Comparison of ENCODE assay signal across 14 mouse cellular contexts in genomic region chr11:44539291-44539930, GRCm38 (mm10). TPM values are rescaled to one million over a fixed set of nuclear protein-coding genes. Genes with fewer than 3 reads are reported as not detected.
DNase-seq lines count a peak whose midpoint lies in the region; ATAC-seq and TF ChIP-seq lines count a peak whose summit lies in the region.
"Had no signal": no experiment of that assay in that cellular context is flagged by ENCODE, and none has a peak within 500 bp of the region (broad histone marks: within the 10 kb centered on the region; RNA-seq: fewer than 3 reads in every experiment).

No protein-coding gene starts in this region.

- no peak overlapping the region for H3K27ac ChIP-seq in forebrain, embryonic 14.5 days (ENCODE audit: low read depth, low read length)
- H3K27ac ChIP-seq in forebrain, embryonic 11.5 days (ENCODE audit: low read depth, low read length) = no peak overlapping the region
- H3K27ac ChIP-seq in midbrain, embryonic 14.5 days (replicated peaks; ENCODE audit: low read depth, low read length) = no peak overlapping the region
- H3K27ac ChIP-seq in midbrain, embryonic 11.5 days (ENCODE audit: low read depth, low read length) = no peak overlapping the region
- H3K27ac ChIP-seq in small intestine, adult 2 months (ENCODE audit: insufficient read depth, low read depth, low read length) = peak overlapping the region; percentile 69
- H3K27ac ChIP-seq: forebrain, embryonic 15.5 days had no signal

- no peaks in the 10 kb centered on the region for H3K27me3 ChIP-seq in forebrain, embryonic 14.5 days (replicated peaks; ENCODE audit: control insufficient read depth, insufficient read depth, low read length)
- H3K27me3 ChIP-seq in forebrain, embryonic 11.5 days (ENCODE audit: control insufficient read depth, insufficient read depth, low read length) = no peaks in the 10 kb centered on the region
- no peaks in the 10 kb centered on the region for H3K27me3 ChIP-seq in midbrain, embryonic 14.5 days (ENCODE audit: control insufficient read depth, insufficient read depth, low read length)
- no peaks in the 10 kb centered on the region for H3K27me3 ChIP-seq in midbrain, embryonic 11.5 days (ENCODE audit: control insufficient read depth, insufficient read depth, low read length)
- H3K27me3 ChIP-seq in small intestine, adult 2 months (ENCODE audit: control insufficient read depth, insufficient read depth, low read length) = no peaks in the 10 kb centered on the region
- H3K27me3 ChIP-seq: forebrain, embryonic 15.5 days; Patski had no signal

- WGBS in forebrain, embryonic 14.5 days = 42% methylated on average over 10 of the region's 10 CpGs
- 68% methylated on average over 10 of the region's 10 CpGs for WGBS in forebrain, embryonic 11.5 days
- WGBS in midbrain, embryonic 14.5 days = 72% methylated on average over 10 of the region's 10 CpGs
- WGBS in midbrain, embryonic 11.5 days = 80% methylated on average over 10 of the region's 10 CpGs
- 79% methylated on average over 10 of the region's 10 CpGs for WGBS in small intestine, adult 2 months

- ATAC-seq in forebrain, embryonic 14.5 days = no peak
- no peak for ATAC-seq in forebrain, embryonic 11.5 days (replicated peaks; ENCODE audit: low FRiP score)
- ATAC-seq in midbrain, embryonic 14.5 days (ENCODE audit: low FRiP score, low TSS enrichment) = no peak
- ATAC-seq in midbrain, embryonic 11.5 days (ENCODE audit: low FRiP score) = no peak
- ATAC-seq: forebrain, embryonic 15.5 days; hindbrain, embryonic 16.5 days; Patski had no signal

- no peak overlapping the region for H3K4me2 ChIP-seq in forebrain, embryonic 14.5 days (ENCODE audit: low read length)
- H3K4me2 ChIP-seq in forebrain, embryonic 11.5 days (ENCODE audit: low read depth, low read length, severe bottlenecking) = no peak overlapping the region
- H3K4me2 ChIP-seq in midbrain, embryonic 14.5 days (ENCODE audit: low read length) = no peak overlapping the region
- no peak overlapping the region for H3K4me2 ChIP-seq in midbrain, embryonic 11.5 days
- H3K4me2 ChIP-seq: forebrain, embryonic 15.5 days had no signal

- DNase-seq in forebrain, embryonic 14.5 days (ENCODE audit: low spot score) = peak; percentile 25
- DNase-seq in forebrain, embryonic 11.5 days (ENCODE audit: low spot score) = no peak
- peak; percentile 23 for DNase-seq in midbrain, embryonic 14.5 days
- DNase-seq in midbrain, embryonic 11.5 days (ENCODE audit: low spot score, missing footprints) = no peak
- peak; percentile 53 for DNase-seq in induced T-regulatory cell, adult 2 months (ENCODE audit: low read depth)
- DNase-seq in B cell, adult 2 months = no peak
- DNase-seq in thymus, postnatal 14 days = no peak
- DNase-seq: adrenal gland, postnatal 25 days; cerebellum, adult 9-10 months; kidney, postnatal 10 days had no signal

- TF ChIP-seq CTCF in small intestine, adult 2 months (IDR thresholded peaks at IDR 0.05; ENCODE audit: extremely low read depth, insufficient read length, insufficient replicate concordance, low read depth, low read length) = no peak

- H3K36me3 ChIP-seq in forebrain, embryonic 14.5 days (ENCODE audit: control insufficient read depth, insufficient read depth, low read length) = peaks cover 55% of the 10 kb centered on the region
- no peaks in the 10 kb centered on the region; the same call in 1 of the 2 replicates for H3K36me3 ChIP-seq in forebrain, embryonic 11.5 days (ENCODE audit: control insufficient read depth, insufficient read depth, low read length)
- peaks cover 48% of the 10 kb centered on the region for H3K36me3 ChIP-seq in midbrain, embryonic 14.5 days (ENCODE audit: control insufficient read depth, insufficient read depth, low read length)
- peaks cover 1% of the 10 kb centered on the region; the same call in 1 of the 2 replicates for H3K36me3 ChIP-seq in midbrain, embryonic 11.5 days (ENCODE audit: control insufficient read depth, insufficient read depth, low read length)
- H3K36me3 ChIP-seq in small intestine, adult 2 months (ENCODE audit: control insufficient read depth, insufficient read depth, low read length) = peaks cover 10% of the 10 kb centered on the region

- H3K4me3 ChIP-seq in forebrain, embryonic 14.5 days (ENCODE audit: low read depth, low read length) = no peak overlapping the region
- no peak overlapping the region for H3K4me3 ChIP-seq in forebrain, embryonic 11.5 days (ENCODE audit: low read depth, low read length)
- no peak overlapping the region for H3K4me3 ChIP-seq in midbrain, embryonic 14.5 days (replicated peaks; ENCODE audit: low read depth, low read length)
- no peak overlapping the region for H3K4me3 ChIP-seq in midbrain, embryonic 11.5 days (ENCODE audit: low read depth, low read length)
- H3K4me3 ChIP-seq in small intestine, adult 2 months (ENCODE audit: low read depth, low read length) = no peak overlapping the region
- H3K4me3 ChIP-seq: forebrain, embryonic 15.5 days had no signal

- TF ChIP-seq POLR2A in small intestine, adult 2 months (IDR thresholded peaks at IDR 0.05; ENCODE audit: low read depth, low read length) = no peak

- no peaks in the 10 kb centered on the region for H3K4me1 ChIP-seq in forebrain, embryonic 14.5 days (ENCODE audit: control insufficient read depth, insufficient read depth, low read length)
- no peaks in the 10 kb centered on the region for H3K4me1 ChIP-seq in forebrain, embryonic 11.5 days (replicated peaks; ENCODE audit: control insufficient read depth, insufficient read depth, low read length)
- no peaks in the 10 kb centered on the region for H3K4me1 ChIP-seq in midbrain, embryonic 14.5 days (ENCODE audit: control insufficient read depth, insufficient read depth, low read length)
- no peaks in the 10 kb centered on the region for H3K4me1 ChIP-seq in midbrain, embryonic 11.5 days (ENCODE audit: control insufficient read depth, insufficient read depth, low read length)
- H3K4me1 ChIP-seq in small intestine, adult 2 months (ENCODE audit: control insufficient read depth, insufficient read depth, insufficient read length, low read length) = peaks cover 3% of the 10 kb centered on the region
- H3K4me1 ChIP-seq: forebrain, embryonic 15.5 days had no signal

- no peaks in the 10 kb centered on the region for H3K9me3 ChIP-seq in forebrain, embryonic 14.5 days (replicated peaks; ENCODE audit: control insufficient read depth, low read length)
- H3K9me3 ChIP-seq in forebrain, embryonic 11.5 days (ENCODE audit: control insufficient read depth, low read length) = no peaks in the 10 kb centered on the region
- H3K9me3 ChIP-seq in midbrain, embryonic 14.5 days (ENCODE audit: control insufficient read depth, low read length) = no peaks in the 10 kb centered on the region
- H3K9me3 ChIP-seq in midbrain, embryonic 11.5 days (ENCODE audit: control insufficient read depth, low read length) = no peaks in the 10 kb centered on the region
- H3K9me3 ChIP-seq: forebrain, embryonic 15.5 days had no signal

- H3K9ac ChIP-seq in forebrain, embryonic 14.5 days (ENCODE audit: low read length) = no peak overlapping the region
- no peak overlapping the region for H3K9ac ChIP-seq in forebrain, embryonic 11.5 days (ENCODE audit: low read length)
- no peak overlapping the region for H3K9ac ChIP-seq in midbrain, embryonic 14.5 days (replicated peaks; ENCODE audit: low read length)
- no peak overlapping the region for H3K9ac ChIP-seq in midbrain, embryonic 11.5 days (ENCODE audit: low read length)
- H3K9ac ChIP-seq: forebrain, embryonic 15.5 days had no signal

RNA-seq across cellular contexts. Expression of gene Rnf145, which starts 20.6 kb away (rescaled TPM):
- 92.6 and 102 TPM in 2 replicates for polyA plus RNA-seq in forebrain, embryonic 14.5 days (2014; fragmentation: Nextera tagmentation; extraction: Ambion mirVana)
- polyA plus RNA-seq in forebrain, embryonic 11.5 days (2014; fragmentation: Nextera tagmentation; extraction: Ambion mirVana) = 123 and 124 TPM in 2 replicates
- polyA plus RNA-seq in midbrain, embryonic 14.5 days (2014; fragmentation: Nextera tagmentation; extraction: Ambion mirVana) = 127 and 134 TPM in 2 replicates
- 150 and 154 TPM in 2 replicates for polyA plus RNA-seq in midbrain, embryonic 11.5 days (2014; fragmentation: Nextera tagmentation; extraction: Ambion mirVana)
- 41.3 and 56.0 TPM in 2 replicates for polyA plus RNA-seq in small intestine, adult 2 months (2012; rRNA removed)

Comparison
In these comparisons a context has a peak if more than half of its experiments do, and no peak if none do; other contexts are left out.
1. DNase-seq: peak in forebrain, embryonic 14.5 days (single experiment), midbrain, embryonic 14.5 days (single experiment) and induced T-regulatory cell, adult 2 months (single experiment); none in forebrain, embryonic 11.5 days (single experiment), midbrain, embryonic 11.5 days (single experiment), B cell, adult 2 months (0 of 2) and thymus, postnatal 14 days (single experiment).